Mouse (Mus musculus) forebrain, embryonic 10.5 days (tissue): ENCODE measurements around the gene Ankrd44. TPM values are rescaled to one million over a fixed set of nuclear protein-coding genes. Genes with fewer than 3 reads are reported as not detected.
A peak's percentile ranks its signal among the peaks of the same experiment; 100 is the strongest.

Experiments used
- DNase-seq: peaks from one replicate; pipeline ENCODE4 v3.0.0-alpha.2; 2017; ENCODE audit warnings: low spot score; ENCODE audit errors: extremely low spot score
- H3K27ac ChIP-seq: fragments of 300-500 bp; sonication (generic); 2 replicates; pipeline ENCODE4 v1.5.1; 2016; ENCODE audit warnings: mild to moderate bottlenecking
- H3K27me3 ChIP-seq: fragments of 300-500 bp; sonication (generic); 2 replicates; pipeline ENCODE4 v1.6.1; 2016; ENCODE audit warnings: mild to moderate bottlenecking; ENCODE audit not compliant: poor library complexity, severe bottlenecking
- H3K36me3 ChIP-seq: fragments of 300-500 bp; sonication (generic); replicated peaks from 2 replicates; pipeline ENCODE4 v1.6.1; 2016; ENCODE audit warnings: mild to moderate bottlenecking, moderate library complexity
- H3K4me1 ChIP-seq: fragments of 300-500 bp; sonication (generic); 2 replicates; pipeline ENCODE4 v1.6.1; 2016
- H3K4me3 ChIP-seq: fragments of 300-500 bp; sonication (generic); 2 replicates; pipeline ENCODE4 v1.5.1; 2016; ENCODE audit warnings: mild to moderate bottlenecking, moderate library complexity
- H3K9me3 ChIP-seq: fragments of 300-500 bp; sonication (generic); 2 replicates; pipeline ENCODE4 v1.6.1; 2016; ENCODE audit warnings: mild to moderate bottlenecking, moderate library complexity
- WGBS: fragments of 180-500 bp; shearing (Covaris S2); methylation state at CpG from one replicate; pipeline ENCODE4 v1.1.7; 2016; 5-methylcytosine and 5-hydroxymethylcytosine counted together
- microRNA-seq: library from miRNA; unstranded; fragments of <30 nt; microRNA quantifications from one replicate; pipeline ENCODE4, GENCODE M21; 2017
- polyA plus RNA-seq: library from polyadenylated mRNA; unstranded; fragments of >200 nt; fragmentation: Nextera tagmentation; extraction: Ambion mirVana; gene quantifications from 2 replicates; pipeline ENCODE4 v1.2.1, GENCODE M21; 2016

Ankrd44 gene
- polyA plus RNA-seq, 1 experiment from 2014 or later = 15.2 TPM

- Histone ChIP-seq H3K9me3 (no peaks in the 10 kb centered on the region), H3K27ac (no peak overlapping the region), H3K27me3 (no peaks in the 10 kb centered on the region), H3K36me3 (no peaks in the 10 kb centered on the region), H3K4me1 (no peaks in the 10 kb centered on the region), H3K4me3 (no peak overlapping the region)
- 81% methylated on average over 1 of the region's 1 CpGs for WGBS
- no peak for DNase-seq
Observed at GRCm38 (mm10) chr1:54629106-54629505, 297.1 kb downstream of the Ankrd44 start.

- Histone ChIP-seq H3K27ac (no peak overlapping the region), H3K36me3 (no peaks in the 10 kb centered on the region), H3K4me3 (no peak overlapping the region), H3K9me3 (no peaks in the 10 kb centered on the region), H3K4me1 (no peaks in the 10 kb centered on the region), H3K27me3 (no peaks in the 10 kb centered on the region)
- WGBS = 92% methylated on average over 6 of the region's 6 CpGs
- no peak for DNase-seq
Observed at GRCm38 (mm10) chr1:54614963-54615362, 311.2 kb downstream of the Ankrd44 start.

GRCm38 (mm10) chr1:54612344-54612743 lies 313.8 kb downstream of the Ankrd44 start:
- WGBS = 83% methylated on average over 6 of the region's 6 CpGs
- Histone ChIP-seq H3K36me3 (no peaks in the 10 kb centered on the region), H3K4me3 (no peak overlapping the region), H3K9me3 (no peaks in the 10 kb centered on the region), H3K4me1 (no peaks in the 10 kb centered on the region), H3K27me3 (no peaks in the 10 kb centered on the region), H3K27ac (no peak overlapping the region)
- DNase-seq = no peak

- H3K36me3 ChIP-seq = no peaks in the 10 kb centered on the region
- 86% methylated on average over 7 of the region's 7 CpGs for WGBS
- H3K27ac ChIP-seq = no peak overlapping the region
- H3K27me3 ChIP-seq = no peaks in the 10 kb centered on the region
- H3K4me1 ChIP-seq = no peaks in the 10 kb centered on the region
- DNase-seq = no peak
- no peak overlapping the region for H3K4me3 ChIP-seq
- no peaks in the 10 kb centered on the region for H3K9me3 ChIP-seq
Observed at GRCm38 (mm10) chr1:54611891-54612290, 314.3 kb downstream of the Ankrd44 start.

GRCm38 (mm10) chr1:54606936-54607335 lies 319.3 kb downstream of the Ankrd44 start:
- Histone ChIP-seq H3K4me1 (no peaks in the 10 kb centered on the region), H3K4me3 (no peak overlapping the region), H3K27ac (no peak overlapping the region), H3K36me3 (no peaks in the 10 kb centered on the region), H3K9me3 (no peaks in the 10 kb centered on the region), H3K27me3 (no peaks in the 10 kb centered on the region)
- DNase-seq = peak; percentile 6
- 80% methylated on average over 1 of the region's 1 CpGs for WGBS

GRCm38 (mm10) chr1:54601692-54602091 lies 324.5 kb downstream of the Ankrd44 start:
- WGBS = 93% methylated on average over 9 of the region's 9 CpGs

GRCm38 (mm10) chr1:54600275-54600674 lies 325.9 kb downstream of the Ankrd44 start:
- H3K4me3 ChIP-seq = no peak overlapping the region
- 91% methylated on average over 1 of the region's 1 CpGs for WGBS

More at GRCm38 (mm10) chr1:54601692-54602091, 324.5 kb downstream of the Ankrd44 start:
- H3K4me1 ChIP-seq = no peaks in the 10 kb centered on the region
- H3K9me3 ChIP-seq = 0 out of 2 replicates have a peak, but pooled peaks cover 2% of the 10 kb centered on the region
- no peaks in the 10 kb centered on the region for H3K36me3 ChIP-seq
- no peak overlapping the region for H3K4me3 ChIP-seq
- peak; percentile 8 for DNase-seq
- H3K27me3 ChIP-seq = no peaks in the 10 kb centered on the region
- no peak overlapping the region for H3K27ac ChIP-seq

GRCm38 (mm10) chr1:54597594-54598217 lies 328.5 kb downstream of the Ankrd44 start:
- Histone ChIP-seq H3K27me3 (no peaks in the 10 kb centered on the region), H3K4me1 (no peaks in the 10 kb centered on the region), H3K36me3 (no peaks in the 10 kb centered on the region), H3K27ac (no peak overlapping the region), H3K9me3 (0 out of 2 replicates have a peak, but pooled peaks cover 2% of the 10 kb centered on the region), H3K4me3 (no peak overlapping the region)
- DNase-seq = no peak
- WGBS = 88% methylated on average over 4 of the region's 4 CpGs

More at GRCm38 (mm10) chr1:54600275-54600674, 325.9 kb downstream of the Ankrd44 start:
- Histone ChIP-seq H3K36me3 (no peaks in the 10 kb centered on the region), H3K27ac (no peak overlapping the region), H3K9me3 (0 out of 2 replicates have a peak, but pooled peaks cover 2% of the 10 kb centered on the region), H3K27me3 (no peaks in the 10 kb centered on the region), H3K4me1 (no peaks in the 10 kb centered on the region)
- no peak for DNase-seq

GRCm38 (mm10) chr1:54596151-54596550 lies 330.0 kb downstream of the Ankrd44 start:
- H3K27me3 ChIP-seq = no peaks in the 10 kb centered on the region
- no peak overlapping the region for H3K27ac ChIP-seq
- 89% methylated on average over 2 of the region's 2 CpGs for WGBS
- no peaks in the 10 kb centered on the region for H3K4me1 ChIP-seq
- H3K4me3 ChIP-seq = no peak overlapping the region
- H3K9me3 ChIP-seq = 0 out of 2 replicates have a peak, but pooled peaks cover 2% of the 10 kb centered on the region
- no peak for DNase-seq
- H3K36me3 ChIP-seq = no peaks in the 10 kb centered on the region

Small RNA genes lying within 50 kb of the gene (microRNA-seq; reads per million reads assigned to microRNA genes)
- not detected for gene Gm24053

Other genes starting within 250 kb of the Ankrd44 start
- 296 and 303 TPM in 2 replicates for gene Sf3b1, start 101.1 kb upstream of the Ankrd44 start, polyA plus RNA-seq
- 21.7 and 23.5 TPM in 2 replicates for gene Coq10b, start 126.4 kb upstream of the Ankrd44 start, polyA plus RNA-seq
- gene Hspe1, start 161.7 kb upstream of the Ankrd44 start, polyA plus RNA-seq = 671 and 693 TPM in 2 replicates
- gene Hspd1, start 161.9 kb upstream of the Ankrd44 start, polyA plus RNA-seq = 636 and 697 TPM in 2 replicates
- 124 TPM in 2 replicates for gene Mob4, start 204.8 kb upstream of the Ankrd44 start, polyA plus RNA-seq